Mouse (Mus musculus) heart, postnatal 10 days (tissue): ENCODE data around the gene Nyap2. TPM values are rescaled to one million over a fixed set of nuclear protein-coding genes. Genes with fewer than 3 reads are reported as not detected.
"Not testable (repeated sequence)": the region's sequence is repeated elsewhere in the genome, so short reads cannot be mapped to it uniquely, and the experiment has no call there.

Experiments used
- DNase-seq, 2 experiments: peaks; one replicate each; pipeline ENCODE4 v3.0.0; 2021
- intact Hi-C: fragments of 180-260 bp; cut with DNase I; formaldehyde crosslinking; loops from one replicate; pipeline ENCODE4 v1.15.1; 2025
- total RNA-seq, 2 experiments: library from RNA; stranded (reverse); gene quantifications; 2 replicates each; pipeline ENCODE4 v1.2.3; 2021

Nyap2 gene
- total RNA-seq, 2 experiments from 2014 or later, result not detected

GRCm38 (mm10) chr1:81179725-81180124, 103.0 kb downstream of the Nyap2 start:
- intact Hi-C loops, result no loop called here

DNA sequence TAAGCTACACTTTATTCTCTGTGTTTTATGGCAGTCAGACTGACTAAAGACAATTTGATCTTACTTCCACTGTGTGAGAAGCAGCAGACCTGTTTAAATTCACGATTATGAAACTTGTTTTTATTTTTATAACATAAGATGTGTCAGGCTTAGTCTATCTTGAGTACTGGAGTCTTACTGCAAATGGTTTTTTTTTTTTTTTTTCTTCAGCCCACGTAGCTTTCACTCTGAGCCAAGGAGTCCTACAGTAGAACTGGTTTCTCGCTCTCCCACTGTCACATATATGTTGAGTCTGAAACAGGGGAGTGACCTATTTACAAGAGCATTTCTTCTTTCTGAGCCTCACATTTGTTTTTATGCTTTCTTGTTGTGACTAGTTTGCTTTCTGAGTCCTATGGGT, 103.9 kb downstream of the Nyap2 start:
- intact Hi-C loops, result no loop called here
- DNase-seq, result no peak

More at GRCm38 (mm10) chr1:81179725-81180124, 103.0 kb downstream of the Nyap2 start:
- no peak for DNase-seq

- intact Hi-C loops, result no loop called here
- DNase-seq, result no peak
These were observed 132.8 kb downstream of the Nyap2 start for GRCm38 (mm10) chr1:81209536-81209935.

- intact Hi-C loops, result no loop called here
- no peak for DNase-seq
These were observed 134.7 kb downstream of the Nyap2 start for GRCm38 (mm10) chr1:81211491-81211890.

DNA sequence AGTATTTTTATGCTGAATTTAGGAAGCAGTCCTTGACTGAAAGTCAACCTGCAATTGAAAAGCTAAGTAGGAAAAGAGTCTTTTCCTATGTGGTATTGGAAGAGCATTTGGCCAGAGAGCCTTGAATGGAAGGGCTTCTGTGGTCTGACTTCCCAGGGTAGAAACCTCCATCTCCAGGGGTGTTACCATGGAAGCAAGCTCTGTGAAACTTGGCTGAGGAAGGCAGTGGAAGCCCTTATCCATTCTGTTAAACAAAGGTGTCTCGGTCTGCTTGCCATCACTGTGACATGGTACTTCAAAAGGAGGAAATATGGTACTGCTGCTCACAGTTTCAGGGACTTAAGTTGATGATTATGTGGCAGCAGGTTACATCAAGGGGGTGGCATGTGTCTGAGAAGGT, 143.0 kb downstream of the Nyap2 start:
- DNase-seq, result no peak
- intact Hi-C loops, result no loop called here

GRCm38 (mm10) chr1:81231759-81232406, 155.1 kb downstream of the Nyap2 start:
- intact Hi-C loops, result no loop called here
- no peak for DNase-seq

- intact Hi-C loops, DNase-seq: not testable (repeated sequence)
These were observed 155.6 kb downstream of the Nyap2 start for GRCm38 (mm10) chr1:81232407-81232789.

GRCm38 (mm10) chr1:81248447-81249205, 171.9 kb downstream of the Nyap2 start:
- DNase-seq, result no peak
- intact Hi-C loops, result no loop called here

GRCm38 (mm10) chr1:81250068-81250467, 173.3 kb downstream of the Nyap2 start:
- DNase-seq, result no peak
- intact Hi-C loops, result no loop called here

- no peak for DNase-seq
- intact Hi-C loops, result no loop called here
These were observed 189.7 kb downstream of the Nyap2 start for GRCm38 (mm10) chr1:81266441-81266840.

DNA sequence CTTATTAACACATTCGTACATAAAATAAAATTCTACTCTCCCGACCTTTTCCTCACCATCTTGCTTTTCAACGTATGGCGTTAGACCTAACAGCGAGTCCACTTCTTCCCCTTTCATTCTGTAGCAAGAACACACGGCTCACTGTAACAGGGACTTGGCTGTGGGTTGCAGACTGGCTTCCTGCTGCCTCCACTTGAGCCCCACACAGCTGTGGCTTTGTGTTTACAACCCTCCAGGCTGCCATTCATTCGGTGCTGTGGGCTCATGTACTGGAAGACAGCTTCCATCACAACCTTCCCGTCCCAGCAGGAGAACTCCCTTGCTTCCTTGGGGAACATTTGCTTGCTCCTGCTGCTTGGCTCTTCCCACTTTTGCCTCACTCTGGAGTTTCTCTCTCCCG, 204.2 kb downstream of the Nyap2 start:
- DNase-seq, result no peak
- intact Hi-C loops, result no loop called here

DNA sequence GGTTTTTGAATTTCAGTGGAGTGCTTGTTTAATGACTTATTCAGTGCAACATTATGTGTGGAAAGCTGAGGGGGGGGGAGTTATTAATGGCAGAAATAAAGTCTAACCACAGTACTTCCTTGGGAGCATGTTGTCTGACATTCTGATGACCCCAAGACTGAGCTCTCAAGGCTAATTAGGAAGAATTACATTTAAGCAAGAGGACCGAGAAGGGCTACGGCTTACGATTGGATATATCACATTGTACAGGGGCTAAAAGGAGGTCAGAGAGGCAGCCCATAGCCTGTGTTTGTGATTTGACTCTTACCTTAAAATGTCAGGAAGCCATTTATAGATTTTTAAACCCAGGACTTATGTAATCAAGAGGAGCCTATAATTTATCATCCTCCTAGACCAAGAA, 208.9 kb downstream of the Nyap2 start:
- intact Hi-C loops, result no loop called here

GRCm38 (mm10) chr1:81287088-81287487, 210.3 kb downstream of the Nyap2 start:
- peak; percentile 1 to 3 for DNase-seq
- intact Hi-C loops, result loop anchor here (1.0 kb wide), 1 partner anchor 457 kb away; no protein-coding TSS in a partner anchor

More for the DNA sequence above, 208.9 kb downstream of the Nyap2 start:
- no peak for DNase-seq

DNA sequence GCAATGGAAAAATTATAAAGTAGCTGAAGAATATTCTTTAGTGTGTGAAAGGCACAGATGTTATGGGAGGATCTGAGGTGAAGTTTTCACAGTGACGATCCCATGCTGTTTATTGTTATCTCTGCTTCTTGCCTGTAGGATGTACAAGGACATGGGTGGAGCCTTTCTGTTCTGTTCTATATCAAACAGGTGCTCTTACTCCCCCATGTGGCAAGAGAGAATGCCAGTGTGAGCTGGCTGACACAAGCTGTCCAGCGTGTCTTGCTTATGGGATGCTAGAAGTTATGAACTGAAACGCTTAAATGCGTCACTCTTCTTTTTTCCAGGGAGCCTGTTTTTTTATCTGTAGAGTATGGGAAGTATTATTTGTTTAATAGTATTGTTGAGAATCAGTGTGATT, 224.0 kb downstream of the Nyap2 start:
- intact Hi-C loops, result loop anchor here (1.0 to 5.0 kb wide), 2 partner anchors 470 to 1118 kb away; no protein-coding TSS in a partner anchor
- DNase-seq, result no peak

DNA sequence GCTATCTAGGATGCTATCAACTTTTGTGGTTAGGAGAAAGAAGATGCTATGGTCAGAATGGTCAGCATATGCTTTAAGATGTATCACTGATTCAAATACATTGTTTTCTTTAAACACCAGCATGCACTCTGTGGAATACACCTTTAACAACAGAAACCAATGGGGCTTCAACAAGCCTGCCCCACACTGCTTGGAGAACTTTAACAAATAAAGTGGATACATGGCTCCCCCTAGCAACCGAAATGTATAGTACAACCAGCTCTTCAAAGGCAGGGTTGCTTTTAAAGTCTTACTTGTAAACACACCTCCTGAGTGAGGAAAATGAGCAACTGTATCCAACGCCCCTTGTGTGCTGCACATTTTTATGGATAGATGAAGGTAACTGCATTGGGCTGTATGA, 224.9 kb downstream of the Nyap2 start:
- peak; percentile 29 to 59 for DNase-seq

DNA sequence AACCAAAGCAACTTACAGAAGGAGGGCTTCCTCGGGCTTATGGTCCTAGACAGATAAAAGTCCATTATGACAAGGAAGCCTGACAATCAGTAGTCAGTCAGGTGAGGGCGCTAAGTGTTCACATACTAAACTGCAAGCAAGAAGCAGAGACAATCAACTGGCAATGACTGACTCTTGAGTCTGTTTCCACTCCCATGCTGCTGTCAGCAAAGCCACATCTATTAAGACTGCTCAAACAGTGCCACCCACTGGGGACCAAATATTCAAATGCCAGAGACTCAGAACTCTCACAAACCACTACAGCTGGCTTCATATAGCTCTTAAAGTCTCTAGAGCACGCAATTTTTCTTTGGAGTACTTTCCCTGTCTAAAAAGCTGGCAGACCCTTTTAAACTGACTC, 226.6 kb downstream of the Nyap2 start:
- no peak for DNase-seq
- intact Hi-C loops, result loop anchor here (5.0 kb wide), 1 partner anchor 1121 kb away; no protein-coding TSS in a partner anchor

More for the DNA sequence above, 224.9 kb downstream of the Nyap2 start:
- intact Hi-C loops, result loop anchor here (5.0 kb wide), 1 partner anchor 1119 kb away; no protein-coding TSS in a partner anchor

- no peak for DNase-seq
- intact Hi-C loops, result no loop called here
These were observed 230.7 kb downstream of the Nyap2 start for GRCm38 (mm10) chr1:81307407-81307806.

DNA sequence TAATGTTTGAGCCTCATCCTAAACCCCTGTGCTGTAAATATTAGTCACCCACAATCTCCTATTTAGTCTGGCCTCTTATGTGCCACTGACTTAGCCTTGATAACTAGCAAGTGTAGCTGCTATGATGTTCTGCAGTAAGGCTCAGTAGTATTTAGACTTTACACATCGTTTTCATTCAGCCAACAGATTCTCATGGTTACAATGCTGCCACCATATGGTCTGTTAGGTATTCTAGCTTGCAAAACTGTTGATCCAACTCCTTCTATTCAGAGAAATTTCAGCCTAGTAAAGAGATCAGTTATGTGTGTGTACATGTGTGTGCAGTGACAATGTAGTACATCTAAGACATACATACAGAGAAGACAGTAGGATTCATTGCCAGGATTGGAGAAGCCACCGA, 231.2 kb downstream of the Nyap2 start:
- DNase-seq, result no peak
- intact Hi-C loops, result no loop called here

DNA sequence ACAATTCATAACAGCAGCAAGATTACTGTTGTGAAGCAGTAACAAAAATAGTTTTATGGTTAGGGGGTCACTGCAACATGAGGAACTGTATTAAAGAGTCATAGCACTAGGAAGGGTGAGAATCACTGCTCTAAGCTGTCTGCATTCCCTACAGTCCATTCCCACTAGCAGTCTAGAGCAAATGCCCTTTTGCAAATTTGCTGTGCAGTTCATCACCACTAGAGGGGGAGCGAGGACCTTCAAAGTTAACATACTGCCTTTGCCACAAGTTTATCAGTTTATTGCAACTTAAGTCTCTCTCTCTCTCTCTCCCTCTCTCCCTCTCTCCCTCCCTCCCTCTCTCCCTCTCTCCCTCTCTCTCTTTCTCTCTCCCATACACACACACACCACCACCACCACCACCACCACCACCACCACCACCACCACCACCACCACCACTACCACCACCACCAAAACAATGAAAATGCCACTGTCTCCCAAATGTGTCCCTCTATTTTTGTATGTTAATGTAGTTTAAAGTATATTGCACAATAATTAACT, 233.4 kb downstream of the Nyap2 start:
- peak; percentile 58 to 81 for DNase-seq
- intact Hi-C loops, result loop anchor here (10.0 kb wide), 2 partner anchors 205 to 895 kb away; no protein-coding TSS in a partner anchor

GRCm38 (mm10) chr1:81316403-81316994, 239.7 kb downstream of the Nyap2 start:
- peak; percentile 77 to 84 for DNase-seq
- intact Hi-C loops, result loop anchor here (1.0 to 10.0 kb wide), 6 partner anchors 198 to 1326 kb away; no protein-coding TSS in a partner anchor

DNA sequence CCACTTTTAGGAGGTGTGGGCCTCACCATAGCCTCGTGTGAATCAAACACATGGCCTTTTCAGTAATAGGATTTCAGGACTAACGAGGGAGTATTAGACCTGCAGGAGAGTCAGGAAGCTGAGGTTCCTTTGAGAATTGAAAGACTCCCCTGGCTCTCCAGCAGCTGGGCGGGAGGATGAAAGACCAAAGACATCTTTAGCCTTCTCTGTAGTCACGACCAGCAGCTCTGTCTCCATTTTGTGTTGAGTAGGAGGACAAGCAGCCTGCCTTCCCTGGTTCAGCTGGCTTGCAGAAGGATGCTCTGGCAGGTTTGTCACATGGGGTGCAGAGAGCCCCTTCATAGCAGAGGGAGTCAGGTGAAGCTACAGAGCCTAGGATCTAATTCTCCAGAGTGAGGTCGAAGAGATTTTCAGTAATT, 240.3 kb downstream of the Nyap2 start:
- DNase-seq, result no peak
- intact Hi-C loops, result loop anchor here (1.0 to 10.0 kb wide), 6 partner anchors 198 to 1325 kb away; no protein-coding TSS in a partner anchor
